Mouse (Mus musculus) cerebellum, adult 2 months (tissue): ENCODE measurements at regions not wholly inside any gene's neighbourhood (a gene's known extent, or its start where the extent isn't known, plus 50 kb on each side); places are given as distances from the start of the nearest gene placed in this dataset.

ENCODE experiments used
- CTCF ChIP-seq: fragments of 200-500 bp; IDR thresholded peaks from 2 replicates; pipeline ENCODE4 v1.5.1; 2011; ENCODE audit warnings: low read depth, mild to moderate bottlenecking, control low read depth, low read length, moderate library complexity, borderline replicate concordance; ENCODE audit not compliant: insufficient read depth
- POLR2A ChIP-seq: fragments of 200-500 bp; IDR thresholded peaks from 2 replicates; pipeline ENCODE4 v1.6.1; 2011; ENCODE audit warnings: low read length, control low read depth, borderline replicate concordance; ENCODE audit not compliant: insufficient read depth

GRCm38 (mm10) chr13:35226142-35226829, 199.4 kb upstream of the Eci2 start:
- TF ChIP-seq CTCF, result no peak
- no peak for TF ChIP-seq POLR2A
